Mouse (Mus musculus): Measurements from ENCODE around the gene Fam198b.

Fam198b gene

DNA sequence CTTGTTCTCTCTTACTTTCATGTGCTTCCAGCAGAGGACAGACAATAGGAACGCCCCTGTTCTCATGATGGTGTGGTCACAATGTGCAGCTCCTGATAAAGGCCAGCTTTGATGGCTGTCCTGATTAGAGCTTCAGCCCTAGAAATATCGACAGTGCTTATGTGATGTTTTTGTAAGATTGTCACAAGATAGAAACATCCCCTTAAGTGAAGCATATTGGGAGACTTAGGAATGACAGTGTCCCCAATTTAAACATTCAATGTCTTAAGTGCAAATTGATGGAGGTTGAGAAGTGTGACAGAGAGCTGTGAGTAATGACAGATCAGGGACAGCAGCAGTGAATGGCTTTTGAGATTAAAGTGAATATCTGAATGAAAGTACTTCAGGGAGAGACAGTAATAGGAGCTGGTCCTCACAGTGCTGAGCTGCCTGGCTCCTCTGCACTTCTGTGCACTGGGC is 99.7 kb downstream of the Fam198b start:
- no peak for DNase-seq (ENCODE audit: low read depth, low spot score)

DNA sequence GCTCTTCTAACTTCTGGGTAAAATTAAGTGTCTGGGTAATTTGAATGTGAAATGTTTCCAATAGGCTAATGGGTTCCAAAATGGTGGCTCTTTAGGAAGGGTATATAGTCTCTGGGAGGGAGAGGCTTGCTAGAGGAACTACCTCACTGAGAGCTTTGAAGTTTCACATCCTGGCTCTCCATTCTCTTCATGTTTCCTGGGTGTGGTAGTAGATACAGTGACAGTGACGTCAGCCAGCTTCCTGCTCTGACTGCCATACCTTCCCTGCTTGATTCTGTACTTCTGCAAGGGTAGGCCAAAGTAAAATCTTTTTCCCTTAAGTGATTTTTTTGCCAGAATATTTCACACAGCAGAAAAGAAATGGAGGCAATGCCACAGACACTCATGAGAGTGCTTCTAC is 100.2 kb downstream of the Fam198b start:
- DNase-seq (ENCODE audit: low read depth, low spot score): no peak

DNA sequence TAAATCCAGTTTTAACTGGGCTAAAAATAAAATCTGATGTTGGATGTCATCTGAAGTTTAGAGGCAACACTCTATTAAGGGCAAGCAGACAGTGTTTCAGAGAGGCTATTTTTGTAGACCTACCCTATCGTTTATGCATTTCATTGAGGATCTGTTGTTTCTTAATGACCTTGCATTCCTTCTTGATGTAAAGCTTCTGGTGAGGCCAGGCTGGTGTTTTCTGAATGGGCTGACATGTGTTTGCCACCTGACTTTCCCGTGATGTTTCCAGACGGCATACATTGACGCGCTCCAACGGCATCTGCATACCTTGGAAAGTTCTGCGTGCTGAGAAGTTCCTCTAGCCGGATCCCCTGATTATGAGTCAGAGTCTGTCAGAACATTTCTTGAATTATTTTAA is 104.9 kb downstream of the Fam198b start:
- DNase-seq (ENCODE audit: low read depth, low spot score): no peak

DNA sequence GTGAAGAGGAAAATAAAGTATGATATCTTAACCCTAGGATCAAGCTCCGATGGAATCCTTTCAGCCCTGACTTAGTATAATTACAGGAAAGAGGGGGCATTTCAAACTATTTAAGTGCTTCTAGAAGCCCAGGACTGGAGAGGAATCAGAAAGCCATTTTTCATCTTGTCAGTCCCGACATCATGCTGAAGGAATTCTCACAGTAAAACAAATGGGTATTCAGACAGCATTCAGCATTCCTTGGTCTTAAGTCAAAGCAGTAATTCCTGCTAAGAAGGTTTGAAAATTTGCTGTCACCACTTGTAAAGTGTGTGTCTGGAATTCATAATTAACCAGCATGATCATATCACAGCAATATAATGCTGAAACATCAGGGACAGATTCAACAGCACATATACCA is 105.6 kb downstream of the Fam198b start:
- no peak for DNase-seq (ENCODE audit: low read depth, low spot score)

DNA sequence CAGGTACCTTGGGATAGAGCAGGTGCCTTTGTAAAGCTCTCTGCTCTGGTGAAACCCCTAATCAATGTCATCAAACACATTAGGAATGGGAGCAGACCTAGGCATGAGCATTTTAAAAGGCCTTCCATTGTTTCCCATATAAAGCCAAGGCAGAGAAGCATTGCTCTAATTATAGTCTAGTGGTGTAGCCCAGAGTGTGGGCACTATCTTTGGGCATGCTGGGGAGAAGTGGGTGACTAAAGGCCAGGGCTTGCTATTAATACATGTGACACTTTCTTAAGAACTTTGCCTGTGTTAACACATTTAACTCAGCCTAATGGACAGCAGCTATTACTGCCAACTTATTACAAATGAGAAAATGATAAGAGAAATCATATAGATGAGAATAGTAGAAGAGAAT is 106.1 kb downstream of the Fam198b start:
- no peak for DNase-seq (ENCODE audit: low read depth, low spot score)

DNA sequence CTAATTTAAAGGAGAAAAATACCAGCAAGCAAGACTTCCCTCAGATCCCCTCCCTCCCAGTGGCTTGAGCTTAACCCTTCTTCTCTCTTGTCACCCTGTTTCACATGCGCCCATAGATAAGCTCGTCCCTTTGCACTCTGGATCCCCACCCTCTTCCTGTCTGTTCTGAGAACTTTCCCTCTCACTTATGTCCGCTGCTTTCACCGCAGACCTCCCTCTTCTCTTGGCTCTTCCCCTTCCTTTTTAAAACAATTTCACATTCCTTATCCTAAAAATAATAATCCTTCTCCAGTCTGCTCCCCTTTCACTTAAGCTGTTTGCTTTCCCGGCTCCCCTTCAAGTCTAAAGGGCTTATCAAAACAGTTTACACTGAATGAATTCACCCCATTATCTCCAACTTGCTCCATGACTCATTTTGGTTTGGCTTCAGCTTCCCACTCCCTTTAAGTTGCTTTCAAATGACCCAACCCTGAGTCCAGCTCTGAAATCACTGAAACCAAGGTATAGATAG is 109.8 kb downstream of the Fam198b start:
- no peak for DNase-seq (ENCODE audit: low read depth, low spot score)

DNA sequence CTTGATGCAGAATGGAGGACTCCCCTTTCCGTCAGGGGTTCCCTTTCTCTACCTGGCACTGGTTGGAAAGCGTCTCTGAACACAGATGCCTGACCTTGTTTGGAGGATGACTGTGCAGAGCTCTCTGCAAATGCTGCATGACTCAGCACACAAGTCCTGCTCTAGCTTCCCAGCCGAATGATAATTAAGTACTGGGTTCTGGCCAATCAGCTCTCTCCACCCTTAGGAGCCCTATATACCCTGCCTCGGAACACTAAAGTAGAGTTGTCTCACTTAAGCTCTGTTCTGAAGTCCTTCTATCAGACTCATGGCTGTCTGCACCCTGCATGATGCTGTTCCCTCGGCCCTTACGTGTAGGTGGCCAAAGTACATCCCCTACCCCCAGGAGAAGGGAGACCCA is 111.4 kb downstream of the Fam198b start:
- DNase-seq (ENCODE audit: low read depth, low spot score): no peak

Data from A20 (cell line).